Mouse (Mus musculus) myocyte (in vitro differentiated cells): ENCODE data around the gene Slit3. TPM values are rescaled to one million over a fixed set of nuclear protein-coding genes. Genes with fewer than 3 reads are reported as not detected.

Experiments
- H3K27me3 ChIP-seq: one replicate; pipeline ENCODE4 v1.6.1; 2011; ENCODE audit not compliant: control insufficient read depth, insufficient read depth, insufficient read length
- H3K36me3 ChIP-seq: one replicate; pipeline ENCODE4 v1.6.1; 2011; ENCODE audit not compliant: control insufficient read depth, insufficient read depth
- H3K4me2 ChIP-seq: one replicate; pipeline ENCODE4 v1.6.1; 2011; ENCODE audit warnings: low read depth, control low read depth
- H3K4me3 ChIP-seq: one replicate; pipeline ENCODE4 v1.5.1; 2011; ENCODE audit warnings: mild to moderate bottlenecking, control low read depth, moderate library complexity
- H3K79me2 ChIP-seq: one replicate; pipeline ENCODE4 v1.6.1; 2011; ENCODE audit not compliant: control insufficient read depth, insufficient read depth
- H3ac ChIP-seq: one replicate; pipeline ENCODE4 v1.6.1; 2011; ENCODE audit not compliant: control insufficient read depth, insufficient read length
- CEBPB ChIP-seq: IDR thresholded peaks from 2 replicates; pipeline ENCODE4 v1.6.1; 2011; ENCODE audit warnings: mild to moderate bottlenecking, moderate library complexity; ENCODE audit not compliant: poor library complexity, insufficient read depth, severe bottlenecking
- E2F4 ChIP-seq: IDR thresholded peaks from one replicate; pipeline ENCODE4 v1.6.1; 2011; ENCODE audit warnings: mild to moderate bottlenecking, control low read depth, moderate library complexity; ENCODE audit not compliant: insufficient read depth
- MAX ChIP-seq: IDR thresholded peaks from one replicate; pipeline ENCODE4 v1.6.1; 2011; ENCODE audit warnings: low read depth, mild to moderate bottlenecking, control low read depth
- MYOD1 ChIP-seq, 3 experiments: IDR thresholded peaks; one replicate each; pipeline ENCODE4 v1.6.1; 2011; ENCODE audit warnings: control low read depth in 2 of 3, low read depth in 2 of 3, mild to moderate bottlenecking in 2 of 3, moderate library complexity in 1 of 3; ENCODE audit not compliant: insufficient read length in 2 of 3, control insufficient read depth in 1 of 3
- MYOG ChIP-seq, 3 experiments: IDR thresholded peaks; one replicate each; pipeline ENCODE4 v1.6.1; 2011; ENCODE audit warnings: control low read depth in 2 of 3, low read depth in 2 of 3, mild to moderate bottlenecking in 2 of 3; ENCODE audit not compliant: insufficient read length in 2 of 3, control insufficient read depth in 1 of 3, insufficient read depth in 1 of 3
- POLR2A ChIP-seq: IDR thresholded peaks from one replicate; pipeline ENCODE4 v1.6.1; 2011; ENCODE audit warnings: low read depth, mild to moderate bottlenecking, control low read depth, moderate library complexity; ENCODE audit not compliant: insufficient read length
- POLR2AphosphoS2 ChIP-seq: IDR thresholded peaks from one replicate; pipeline ENCODE4 v1.6.1; 2011; ENCODE audit warnings: low read depth, control low read depth; ENCODE audit not compliant: insufficient read length
- REST ChIP-seq: IDR thresholded peaks from one replicate; pipeline ENCODE4 v1.6.1; 2011; ENCODE audit warnings: mild to moderate bottlenecking, control low read depth, moderate library complexity; ENCODE audit not compliant: insufficient read depth, insufficient read length
- SRF ChIP-seq: IDR thresholded peaks from one replicate; pipeline ENCODE4 v1.6.1; 2011; ENCODE audit warnings: low read depth; ENCODE audit not compliant: control insufficient read depth, insufficient read length
- TCF12 ChIP-seq: IDR thresholded peaks from one replicate; pipeline ENCODE4 v1.6.1; 2011; ENCODE audit warnings: mild to moderate bottlenecking, control low read depth; ENCODE audit not compliant: poor library complexity, insufficient read depth, severe bottlenecking
- TCF3 ChIP-seq: IDR thresholded peaks from one replicate; pipeline ENCODE4 v1.6.1; 2011; ENCODE audit warnings: low read depth, control low read depth; ENCODE audit not compliant: insufficient read length
- USF1 ChIP-seq: IDR thresholded peaks from one replicate; pipeline ENCODE4 v1.6.1; 2011; ENCODE audit warnings: low read depth, mild to moderate bottlenecking, control low read depth, moderate library complexity
- polyA plus RNA-seq: library from polyadenylated mRNA; unstranded; fragments of >200 nt; fragmentation: generic; extraction: Trizol; gene quantifications from one replicate; pipeline ENCODE4 v1.2.1, GENCODE M21; 2012; ENCODE audit warnings: missing spikeins

The Slit3 gene
- polyA plus RNA-seq, 1 experiment: not detected

DNA sequence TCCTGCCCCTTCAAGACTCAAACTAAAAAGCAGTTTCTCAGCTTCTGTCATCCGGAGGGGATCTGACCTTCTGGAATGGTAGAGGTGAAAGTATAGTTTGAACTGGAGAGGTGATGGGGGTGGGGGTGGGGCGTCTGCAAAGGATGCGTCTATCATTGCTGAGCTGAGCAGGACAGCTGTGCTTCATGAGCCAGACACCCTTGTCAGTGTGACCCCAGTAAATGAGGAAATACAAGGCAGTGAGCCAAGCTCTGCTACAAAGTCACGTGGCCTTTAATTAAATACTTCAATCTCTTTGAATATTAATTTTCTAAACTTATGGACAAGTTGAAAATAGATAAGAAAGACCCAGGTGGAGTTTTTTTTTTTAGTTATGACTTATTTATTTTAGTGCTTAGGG, 300.7 kb downstream of the Slit3 start:
- Histone ChIP-seq H3K36me3 (no peaks in the 10 kb centered on the region), H3K79me2 (no peaks in the 10 kb centered on the region), H3ac (no peak overlapping the region), H3K27me3 (no peaks in the 10 kb centered on the region), H3K4me2 (no peak overlapping the region), H3K4me3 (no peak overlapping the region)
- no peak for TF ChIP-seq USF1
- TF ChIP-seq POLR2A: no peak
- TF ChIP-seq MAX: no peak
- TF ChIP-seq REST: no peak
- no peak for TF ChIP-seq CEBPB
- no peak for TF ChIP-seq E2F4
- TF ChIP-seq MYOD1 (IDR thresholded peaks at IDR 0.05; ENCODE audit: control insufficient read depth in 1 of 3, insufficient read length in 2 of 3, low read depth in 2 of 3): no peak
- no peak for TF ChIP-seq TCF3
- TF ChIP-seq POLR2AphosphoS2: no peak
- TF ChIP-seq MYOG (IDR thresholded peaks at IDR 0.05; ENCODE audit: control insufficient read depth in 1 of 3, insufficient read depth in 1 of 3, insufficient read length in 2 of 3, low read depth in 2 of 3): no peak

DNA sequence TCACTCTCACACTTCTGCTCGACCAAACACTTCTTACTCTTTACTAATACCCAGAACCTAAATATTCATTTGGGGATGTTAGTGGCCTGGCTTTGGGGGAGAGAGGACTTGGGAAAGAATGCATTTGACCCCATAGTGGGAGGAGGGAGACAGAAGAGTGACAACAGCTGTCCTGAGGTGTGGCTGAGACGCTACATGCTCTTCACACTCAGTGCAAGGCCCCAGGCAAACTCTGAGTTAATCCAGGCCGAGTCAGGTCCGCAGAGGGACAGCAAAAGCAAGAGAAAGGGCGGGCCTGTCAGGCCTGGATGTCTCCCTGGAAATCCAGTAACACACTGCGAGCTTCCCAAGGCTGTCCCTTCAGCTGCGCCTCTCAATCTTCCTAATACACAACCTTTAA, 307.0 kb downstream of the Slit3 start:
- Histone ChIP-seq H3K4me3 (no peak overlapping the region), H3K4me2 (no peak overlapping the region), H3K79me2 (no peaks in the 10 kb centered on the region), H3K27me3 (no peaks in the 10 kb centered on the region), H3K36me3 (no peaks in the 10 kb centered on the region), H3ac (no peak overlapping the region)
- TF ChIP-seq SRF (no peak), MYOD1 (IDR thresholded peaks at IDR 0.05; ENCODE audit: control insufficient read depth in 1 of 3, insufficient read length in 2 of 3, low read depth in 2 of 3) (no peak), CEBPB (no peak), TCF3 (no peak), USF1 (no peak), TCF12 (no peak), POLR2AphosphoS2 (no peak), E2F4 (no peak), MAX (no peak), POLR2A (no peak), MYOG (IDR thresholded peaks at IDR 0.05; ENCODE audit: control insufficient read depth in 1 of 3, insufficient read depth in 1 of 3, insufficient read length in 2 of 3, low read depth in 2 of 3) (no peak), REST (no peak)

DNA sequence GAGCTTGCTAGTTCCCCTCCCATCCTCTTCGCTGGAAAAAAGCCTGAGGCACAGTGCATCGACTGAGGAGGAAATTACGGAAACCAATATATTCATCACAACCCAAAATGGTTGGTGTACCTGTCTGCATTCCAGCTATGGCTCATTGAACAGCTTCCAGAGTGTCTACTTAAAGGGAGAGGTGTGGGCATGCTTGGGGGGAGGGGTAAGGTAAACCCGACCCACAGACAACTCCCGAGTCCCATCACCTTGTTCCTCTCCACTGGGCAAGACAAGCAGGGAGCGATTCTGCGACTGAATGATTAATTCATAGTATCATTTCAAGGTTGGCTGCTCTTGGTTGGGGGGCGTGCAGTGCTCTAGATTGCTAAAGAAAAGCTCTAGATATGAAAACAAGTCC, 310.1 kb downstream of the Slit3 start:
- Histone ChIP-seq H3K4me3 (no peak overlapping the region), H3K27me3 (no peaks in the 10 kb centered on the region), H3K36me3 (no peaks in the 10 kb centered on the region), H3ac (no peak overlapping the region), H3K4me2 (no peak overlapping the region), H3K79me2 (no peaks in the 10 kb centered on the region)
- TF ChIP-seq SRF: no peak
- TF ChIP-seq POLR2A: no peak
- no peak for TF ChIP-seq USF1
- no peak for TF ChIP-seq MYOG (IDR thresholded peaks at IDR 0.05; ENCODE audit: control insufficient read depth in 1 of 3, insufficient read depth in 1 of 3, insufficient read length in 2 of 3, low read depth in 2 of 3)
- no peak for TF ChIP-seq POLR2AphosphoS2
- no peak for TF ChIP-seq REST
- TF ChIP-seq CEBPB: no peak
- no peak for TF ChIP-seq TCF12
- TF ChIP-seq E2F4: no peak
- TF ChIP-seq MAX: no peak
- TF ChIP-seq TCF3: no peak
- TF ChIP-seq MYOD1 (IDR thresholded peaks at IDR 0.05; ENCODE audit: control insufficient read depth in 1 of 3, insufficient read length in 2 of 3, low read depth in 2 of 3): no peak

DNA sequence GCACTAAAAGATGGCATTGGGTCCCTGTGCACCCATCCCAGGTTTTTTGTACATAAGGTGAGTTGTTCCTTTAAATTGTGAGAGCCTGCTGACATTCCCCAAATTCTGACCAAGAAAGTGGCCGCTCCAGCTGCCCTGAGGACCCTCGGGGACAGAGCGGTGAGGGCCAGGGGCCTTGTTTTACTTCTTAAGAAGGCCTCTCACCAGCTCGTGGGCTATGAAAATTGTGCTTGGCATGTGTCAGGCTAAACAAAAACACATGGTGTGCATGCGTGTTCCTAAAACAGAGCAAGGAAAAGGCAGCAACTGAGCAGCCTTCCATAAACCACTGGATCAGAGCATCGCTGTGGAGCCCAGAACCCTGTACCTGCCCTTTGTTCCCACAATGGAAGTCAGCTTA, 316.5 kb downstream of the Slit3 start:
- TF ChIP-seq POLR2AphosphoS2 (no peak), REST (no peak), MAX (no peak), MYOG (IDR thresholded peaks at IDR 0.05; ENCODE audit: control insufficient read depth in 1 of 3, insufficient read depth in 1 of 3, insufficient read length in 2 of 3, low read depth in 2 of 3) (no peak), E2F4 (no peak), MYOD1 (IDR thresholded peaks at IDR 0.05; ENCODE audit: control insufficient read depth in 1 of 3, insufficient read length in 2 of 3, low read depth in 2 of 3) (no peak), TCF12 (no peak), SRF (no peak), USF1 (no peak), TCF3 (no peak), POLR2A (no peak), CEBPB (no peak)
- no peaks in the 10 kb centered on the region for H3K36me3 ChIP-seq
- H3K27me3 ChIP-seq: no peaks in the 10 kb centered on the region
- no peak overlapping the region for H3K4me3 ChIP-seq
- H3K4me2 ChIP-seq: no peak overlapping the region
- no peaks in the 10 kb centered on the region for H3K79me2 ChIP-seq
- no peak overlapping the region for H3ac ChIP-seq
